Mouse (Mus musculus) hindbrain, postnatal 0 days (tissue): ENCODE measurements around the gene Bmp6. TPM values are rescaled to one million over a fixed set of nuclear protein-coding genes. Genes with fewer than 3 reads are reported as not detected.
A peak's percentile ranks its signal among the peaks of the same experiment; 100 is the strongest.

Source experiments
- ATAC-seq: fragments of 200-750 bp; cut with Nextera tagmentation; 2 replicates; pipeline ENCODE4 v1.8.0; 2017; ENCODE audit warnings: mild to moderate bottlenecking, moderate TSS enrichment, moderate library complexity
- DNase-seq: peaks from one replicate; pipeline ENCODE4 v3.0.0-alpha.2; 2015; ENCODE audit warnings: low spot score
- H3K27ac ChIP-seq: fragments of 300-500 bp; sonication (generic); 2 replicates; pipeline ENCODE4 v1.5.1; 2014; ENCODE audit warnings: mild to moderate bottlenecking
- H3K27me3 ChIP-seq: fragments of 300-500 bp; sonication (generic); 2 replicates; pipeline ENCODE4 v1.6.1; 2014; ENCODE audit warnings: low read length, mixed read lengths; ENCODE audit not compliant: insufficient read depth
- H3K36me3 ChIP-seq: fragments of 300-500 bp; sonication (generic); 2 replicates; pipeline ENCODE4 v1.6.1; 2014; ENCODE audit warnings: low read length, mixed read lengths; ENCODE audit not compliant: insufficient read depth
- H3K4me1 ChIP-seq: fragments of 300-500 bp; sonication (generic); 2 replicates; pipeline ENCODE4 v1.6.1; 2014; ENCODE audit warnings: antibody characterized with exemption, low read length, mixed read lengths; ENCODE audit not compliant: insufficient read depth
- H3K4me2 ChIP-seq: fragments of 300-500 bp; sonication (generic); 2 replicates; pipeline ENCODE4 v1.6.1; 2014; ENCODE audit warnings: low read depth, mild to moderate bottlenecking, low read length, moderate library complexity, mixed read lengths
- H3K4me3 ChIP-seq: fragments of 300-500 bp; sonication (generic); 2 replicates; pipeline ENCODE4 v1.5.1; 2014; ENCODE audit warnings: low read length
- H3K9ac ChIP-seq: fragments of 300-500 bp; sonication (generic); replicated peaks from 2 replicates; pipeline ENCODE4 v1.6.1; 2014; ENCODE audit warnings: mild to moderate bottlenecking, low read length, moderate library complexity, mixed read lengths
- H3K9me3 ChIP-seq: fragments of 300-500 bp; sonication (generic); 2 replicates; pipeline ENCODE4 v1.6.1; 2016; ENCODE audit warnings: low read length, mixed read lengths
- CTCF ChIP-seq: IDR thresholded peaks from 2 replicates; pipeline ENCODE4 v1.5.1; 2016; ENCODE audit warnings: antibody characterized with exemption, control low read depth, low read depth
- WGBS: fragments of 180-500 bp; shearing (Covaris S2); extraction: QIAGEN DNeasy Blood & Tissue Kit; methylation state at CpG from one replicate; pipeline ENCODE4 v1.1.7; 2014; 5-methylcytosine and 5-hydroxymethylcytosine counted together
- polyA plus RNA-seq: library from polyadenylated mRNA; unstranded; fragments of >200 nt; fragmentation: Nextera tagmentation; extraction: Ambion mirVana; gene quantifications from 2 replicates; pipeline ENCODE4 v1.2.1, GENCODE M21; 2015
- total RNA-seq: library from RNA; depleted of rRNA; stranded (reverse); fragments of >200 nt; gene quantifications from 2 replicates; pipeline ENCODE4 v1.2.3, GENCODE M21; 2014

Gene Bmp6
- total and polyA plus RNA-seq, 2 experiments from 2014 or later = 5.2 to 20.9 TPM

DNA sequence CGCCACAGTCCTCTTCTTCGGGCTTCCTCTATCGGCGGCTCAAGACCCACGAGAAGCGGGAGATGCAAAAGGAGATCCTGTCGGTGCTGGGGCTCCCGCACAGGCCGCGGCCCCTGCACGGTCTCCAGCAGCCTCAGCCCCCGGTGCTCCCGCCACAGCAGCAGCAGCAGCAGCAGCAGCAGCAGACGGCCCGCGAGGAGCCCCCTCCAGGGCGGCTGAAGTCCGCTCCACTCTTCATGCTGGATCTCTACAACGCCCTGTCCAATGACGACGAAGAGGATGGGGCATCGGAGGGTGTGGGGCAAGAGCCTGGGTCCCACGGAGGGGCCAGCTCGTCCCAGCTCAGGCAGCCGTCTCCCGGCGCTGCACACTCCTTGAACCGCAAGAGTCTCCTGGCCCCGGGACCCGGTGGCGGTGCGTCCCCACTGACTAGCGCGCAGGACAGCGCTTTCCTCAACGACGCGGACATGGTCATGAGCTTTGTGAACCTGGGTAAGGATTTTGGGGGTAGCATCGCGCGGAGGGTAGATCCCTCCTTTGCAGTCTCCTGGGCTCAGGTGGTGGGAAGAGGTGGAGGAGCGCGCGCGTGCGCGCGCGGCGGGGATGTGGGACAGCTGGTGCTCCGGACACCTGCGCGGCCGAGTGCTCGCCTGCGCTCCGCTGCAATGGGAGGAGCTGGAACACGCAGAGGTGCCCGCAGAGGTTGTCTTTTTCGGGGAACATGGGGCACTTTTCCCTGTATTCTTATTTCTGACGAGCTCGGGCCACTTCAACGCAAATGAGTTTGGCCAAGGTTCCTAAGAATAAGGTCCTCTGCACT, 1.4 kb downstream of the Bmp6 start:
- Histone ChIP-seq H3K9ac (peak overlapping the region; percentile 41), H3K9me3 (no peaks in the 10 kb centered on the region), H3K4me3 (peak overlapping the region; percentile 40), H3K36me3 (no peaks in the 10 kb centered on the region), H3K4me1 (peaks cover 22% of the 10 kb centered on the region), H3K27ac (no peak overlapping the region), H3K27me3 (peaks cover 18% of the 10 kb centered on the region), H3K4me2 (peak overlapping the region; percentile 63)
- peak; percentile 28; the same call in 1 of the 2 replicates for ATAC-seq
- WGBS = under 1% methylated on average over 61 of the region's 63 CpGs
- TF ChIP-seq CTCF = no peak
- DNase-seq = no peak

DNA sequence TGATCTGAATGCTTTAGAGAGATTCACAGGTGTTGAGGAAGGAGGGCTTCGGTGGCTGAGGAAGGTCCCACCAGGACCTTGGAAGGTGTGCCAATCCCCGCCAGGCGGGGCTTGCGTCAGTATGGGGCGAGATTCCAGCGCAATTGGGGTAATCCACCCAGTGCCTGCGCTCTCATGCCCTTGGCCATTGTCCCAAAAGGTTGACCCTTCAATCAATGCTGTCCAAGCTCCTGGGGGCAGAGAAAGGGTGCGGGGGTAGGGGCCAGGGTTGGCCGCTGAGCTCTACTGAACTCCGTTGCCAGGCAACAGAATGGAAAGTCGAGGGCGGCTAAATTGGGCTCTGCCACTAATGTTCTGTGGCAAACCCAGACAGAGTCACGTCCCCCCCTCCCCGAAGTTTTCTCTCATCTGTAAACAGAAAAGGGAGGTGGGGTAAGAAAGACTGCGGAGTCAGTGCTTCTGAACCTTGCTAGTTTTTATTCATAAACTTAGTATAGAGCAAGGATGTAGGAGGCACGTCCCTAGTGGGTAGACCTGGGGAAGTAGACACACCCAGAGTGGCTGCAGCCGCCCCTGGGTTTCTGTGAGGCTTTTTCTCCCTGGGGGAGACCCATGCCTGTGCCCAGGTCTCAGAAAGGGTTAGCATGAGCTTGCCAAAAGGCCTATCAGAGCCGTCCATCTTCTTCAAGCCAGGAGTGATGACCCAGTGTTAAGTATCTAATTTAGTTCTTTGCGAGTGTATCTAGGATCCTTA, 2.3 kb downstream of the Bmp6 start:
- Histone ChIP-seq H3K4me3 (peak overlapping the region; percentile 40), H3K36me3 (no peaks in the 10 kb centered on the region), H3K9me3 (no peaks in the 10 kb centered on the region), H3K9ac (no peak overlapping the region), H3K27me3 (peaks cover 18% of the 10 kb centered on the region), H3K27ac (no peak overlapping the region), H3K4me1 (peaks cover 22% of the 10 kb centered on the region), H3K4me2 (peak overlapping the region; percentile 63)
- peak; percentile 60 for DNase-seq
- 4% methylated on average over 19 of the region's 19 CpGs for WGBS
- no peak for TF ChIP-seq CTCF
- ATAC-seq = peak; percentile 16; the same call in 1 of the 2 replicates

DNA sequence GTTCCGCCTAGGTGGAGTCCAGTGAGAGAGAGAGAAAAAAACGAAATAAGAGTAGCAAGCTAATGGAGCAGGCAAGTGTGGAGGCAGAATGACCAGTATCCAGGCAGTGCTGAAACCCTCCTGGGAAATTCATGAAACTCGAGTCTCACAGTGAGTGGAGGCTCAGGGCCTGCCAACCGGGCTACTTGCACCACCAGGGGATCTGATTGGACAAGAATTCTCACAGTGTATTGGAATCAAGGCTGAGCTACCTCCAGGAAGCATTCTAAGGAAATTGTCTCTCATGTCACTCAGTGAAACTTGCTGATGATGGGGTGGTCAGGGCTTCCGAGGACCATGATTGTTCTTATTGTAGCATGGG, 2.8 kb downstream of the Bmp6 start:
- WGBS = 14% methylated on average over 5 of the region's 5 CpGs
- no peak overlapping the region for H3K27ac ChIP-seq
- ATAC-seq = no peak
- no peak for DNase-seq
- no peaks in the 10 kb centered on the region for H3K9me3 ChIP-seq
- peaks cover 22% of the 10 kb centered on the region for H3K4me1 ChIP-seq
- peak overlapping the region; percentile 40 for H3K4me3 ChIP-seq
- H3K9ac ChIP-seq = no peak overlapping the region
- no peak for TF ChIP-seq CTCF
- peaks cover 18% of the 10 kb centered on the region for H3K27me3 ChIP-seq
- H3K36me3 ChIP-seq = no peaks in the 10 kb centered on the region
- peak overlapping the region; percentile 63; the same call in 1 of the 2 replicates for H3K4me2 ChIP-seq

DNA sequence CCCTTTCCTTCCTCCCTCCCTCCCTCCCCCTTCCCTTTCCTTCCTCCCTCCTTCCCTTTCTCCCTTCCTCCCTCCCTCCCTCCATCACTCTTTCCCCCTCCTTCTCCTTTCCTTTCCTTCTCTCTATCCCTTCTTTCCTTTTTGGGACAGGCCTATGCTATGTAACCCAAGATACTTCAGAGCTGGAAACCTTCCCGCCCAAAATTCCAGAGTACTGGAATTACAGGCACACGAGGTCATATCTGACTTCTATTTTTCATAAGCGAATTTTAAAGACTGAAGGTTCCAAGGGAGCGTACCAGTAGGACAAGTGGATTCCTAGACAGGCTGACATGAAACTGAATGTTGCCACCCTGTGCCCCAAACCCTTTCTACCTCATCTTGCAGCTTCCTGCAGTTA, 4.1 kb downstream of the Bmp6 start:
- WGBS = 80% methylated on average over 4 of the region's 4 CpGs
- H3K4me1 ChIP-seq = peaks cover 22% of the 10 kb centered on the region
- no peak overlapping the region for H3K4me2 ChIP-seq
- DNase-seq = no peak
- no peak overlapping the region for H3K4me3 ChIP-seq
- no peaks in the 10 kb centered on the region for H3K36me3 ChIP-seq
- no peak overlapping the region for H3K27ac ChIP-seq
- no peak for TF ChIP-seq CTCF
- no peaks in the 10 kb centered on the region for H3K9me3 ChIP-seq
- H3K27me3 ChIP-seq = peaks cover 18% of the 10 kb centered on the region
- H3K9ac ChIP-seq = no peak overlapping the region
- no peak for ATAC-seq

DNA sequence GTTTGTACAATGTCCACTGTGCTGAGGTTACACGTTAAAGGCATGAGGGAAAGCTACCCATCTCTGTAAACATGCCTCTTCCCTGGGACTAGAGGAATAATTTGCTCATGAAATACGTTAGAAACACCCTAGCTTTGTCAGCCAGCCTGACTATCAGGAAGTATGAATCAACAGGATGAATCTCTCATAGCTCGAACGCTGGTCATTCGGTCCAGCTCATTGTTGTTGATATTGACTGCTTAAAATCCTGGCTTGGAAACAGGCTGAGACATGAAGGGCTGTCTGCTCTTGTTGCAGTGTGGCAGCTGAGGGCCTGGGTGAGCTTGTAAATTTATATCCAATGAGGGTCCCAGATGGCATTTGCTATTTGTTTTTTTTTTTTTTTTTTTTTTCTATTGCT, 4.9 kb downstream of the Bmp6 start:
- Histone ChIP-seq H3K4me2 (no peak overlapping the region), H3K27ac (no peak overlapping the region), H3K9me3 (no peaks in the 10 kb centered on the region), H3K4me3 (no peak overlapping the region), H3K4me1 (peaks cover 22% of the 10 kb centered on the region), H3K36me3 (no peaks in the 10 kb centered on the region), H3K9ac (no peak overlapping the region), H3K27me3 (peaks cover 18% of the 10 kb centered on the region)
- no peak for DNase-seq
- TF ChIP-seq CTCF = no peak
- no peak for ATAC-seq
- WGBS = 76% methylated on average over 5 of the region's 5 CpGs

GRCm38 (mm10) chr13:38351996-38352395, 7.1 kb downstream of the Bmp6 start:
- Histone ChIP-seq H3K4me1 (peaks cover 5% of the 10 kb centered on the region), H3K4me3 (no peak overlapping the region), H3K9me3 (no peaks in the 10 kb centered on the region), H3K36me3 (no peaks in the 10 kb centered on the region), H3K27ac (no peak overlapping the region), H3K9ac (no peak overlapping the region), H3K27me3 (peaks cover under 1% of the 10 kb centered on the region), H3K4me2 (no peak overlapping the region)
- TF ChIP-seq CTCF = no peak
- ATAC-seq (no peak), DNase-seq (no peak)
- WGBS = 26% methylated on average over 5 of the region's 5 CpGs

- 58% methylated on average over 10 of the region's 10 CpGs for WGBS
- Histone ChIP-seq H3K4me2 (no peak overlapping the region), H3K9me3 (no peaks in the 10 kb centered on the region), H3K36me3 (no peaks in the 10 kb centered on the region), H3K9ac (no peak overlapping the region), H3K27ac (no peak overlapping the region), H3K27me3 (no peaks in the 10 kb centered on the region; the same call in 1 of the 2 replicates), H3K4me3 (no peak overlapping the region), H3K4me1 (no peaks in the 10 kb centered on the region)
- DNase-seq = no peak
- ATAC-seq = no peak
- TF ChIP-seq CTCF = no peak
Observed at GRCm38 (mm10) chr13:38352986-38353385, 8.1 kb downstream of the Bmp6 start.
